Mouse (Mus musculus): Measurements from ENCODE around the gene Ccdc124. TPM values are rescaled to one million over a fixed set of nuclear protein-coding genes. Genes with fewer than 3 reads are reported as not detected.

Gene Ccdc124
- polyA plus RNA-seq, 1 experiment from 2014 or later, result 165 TPM

DNA sequence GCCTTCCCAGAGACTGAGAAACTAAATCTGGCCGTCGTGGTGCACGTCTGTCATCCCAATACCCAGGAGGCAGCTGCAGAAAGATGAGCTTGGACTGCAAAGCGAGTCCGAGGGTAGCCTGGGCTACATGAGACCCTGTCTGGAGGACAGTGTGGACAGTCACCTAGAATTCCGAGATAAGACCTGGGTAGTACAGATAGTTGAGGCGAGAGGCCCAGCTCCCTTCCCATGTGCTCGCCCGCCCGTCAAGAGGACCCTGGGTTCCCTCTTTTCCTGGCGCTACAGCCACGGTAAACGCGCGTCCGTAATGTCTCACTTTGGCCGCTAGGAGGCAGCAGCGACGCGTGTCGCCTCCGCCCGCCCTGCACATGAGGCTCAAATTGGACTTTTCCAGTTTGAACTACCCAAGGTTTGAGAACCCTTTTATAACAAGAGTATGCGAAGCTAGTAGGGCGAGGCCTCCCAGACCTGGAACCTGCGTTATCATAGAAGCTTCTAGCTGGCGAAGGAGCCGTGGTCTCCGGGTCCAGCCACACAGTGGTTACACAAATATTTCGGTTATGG, 52.3 kb downstream of the Ccdc124 start:
- ATAC-seq (replicated peaks; ENCODE audit: low FRiP score) (peak; percentile 42; the same call in 1 of the 2 replicates), DNase-seq (ENCODE audit: low spot score) (peak; percentile 84)
- H3K9ac ChIP-seq (ENCODE audit: low read length), result no peak overlapping the region
- no peak overlapping the region for H3K4me2 ChIP-seq (ENCODE audit: low read depth, low read length, severe bottlenecking)
- 16% methylated on average over 30 of the region's 30 CpGs for WGBS
- no peak overlapping the region for H3K4me3 ChIP-seq (ENCODE audit: low read depth, low read length)
- peaks cover 11% of the 10 kb centered on the region for H3K27me3 ChIP-seq (ENCODE audit: control insufficient read depth, insufficient read depth, low read length)
- no peaks in the 10 kb centered on the region for H3K36me3 ChIP-seq (ENCODE audit: control insufficient read depth, insufficient read depth, low read length)
- H3K27ac ChIP-seq (ENCODE audit: low read depth, low read length), result no peak overlapping the region
- H3K9me3 ChIP-seq (ENCODE audit: control insufficient read depth, low read length), result no peaks in the 10 kb centered on the region
- 0 out of 2 replicates have a peak, but pooled peaks cover 7% of the 10 kb centered on the region for H3K4me1 ChIP-seq (replicated peaks; ENCODE audit: control insufficient read depth, insufficient read depth, low read length)

DNA sequence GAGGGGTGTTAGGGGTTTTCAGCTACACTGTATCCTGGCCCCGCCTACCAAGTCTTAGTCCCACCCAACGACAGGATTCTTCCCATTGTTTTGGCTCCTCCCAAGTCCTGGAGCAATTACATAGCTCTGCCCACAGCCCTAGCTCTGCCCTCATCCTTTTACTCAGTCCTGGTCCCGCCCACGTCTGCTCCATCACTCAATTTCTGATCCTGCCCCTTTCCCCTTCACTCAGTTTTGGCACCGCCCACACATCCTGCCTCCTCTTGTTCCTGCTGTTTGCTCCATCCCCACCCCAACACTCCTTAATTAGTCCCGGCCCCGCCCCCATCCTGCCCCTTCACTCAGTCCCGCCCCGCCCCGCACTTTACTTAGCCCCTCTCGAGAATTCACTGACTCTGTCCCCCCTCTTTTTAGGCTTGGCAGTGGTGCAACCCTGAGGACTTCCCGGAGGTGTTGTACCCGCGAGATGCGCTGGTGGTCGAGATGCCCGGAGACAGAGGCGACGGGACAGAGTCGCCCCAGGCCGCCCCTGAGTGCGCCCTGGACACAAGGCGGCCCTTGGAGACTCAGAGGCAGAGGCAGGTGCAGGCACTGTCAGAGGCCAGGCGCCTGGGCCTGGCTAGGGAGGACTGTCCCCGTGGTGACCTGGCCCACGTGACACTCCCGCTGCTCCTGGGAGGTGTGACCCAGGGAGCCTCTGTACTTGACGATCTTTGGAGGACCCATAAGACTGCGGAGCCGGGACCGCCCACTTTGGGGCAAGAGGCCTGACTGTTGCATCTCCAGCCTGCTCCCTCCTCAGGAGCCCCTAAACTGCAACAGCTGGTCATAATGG, 53.4 kb downstream of the Ccdc124 start:
- DNase-seq (ENCODE audit: low spot score) (peak; percentile 86), ATAC-seq (replicated peaks; ENCODE audit: low FRiP score) (peak; percentile 79)
- H3K4me2 ChIP-seq (ENCODE audit: low read depth, low read length, severe bottlenecking), result peak overlapping the region; percentile 33; the same call in 1 of the 2 replicates
- H3K9me3 ChIP-seq (ENCODE audit: control insufficient read depth, low read length), result no peaks in the 10 kb centered on the region
- 0 out of 2 replicates have a peak, but pooled peaks cover 7% of the 10 kb centered on the region for H3K4me1 ChIP-seq (replicated peaks; ENCODE audit: control insufficient read depth, insufficient read depth, low read length)
- H3K27ac ChIP-seq (ENCODE audit: low read depth, low read length), result no peak overlapping the region
- H3K4me3 ChIP-seq (ENCODE audit: low read depth, low read length), result peak overlapping the region; percentile 6; the same call in 1 of the 2 replicates
- H3K27me3 ChIP-seq (ENCODE audit: control insufficient read depth, insufficient read depth, low read length), result peaks cover 14% of the 10 kb centered on the region
- H3K36me3 ChIP-seq (ENCODE audit: control insufficient read depth, insufficient read depth, low read length), result no peaks in the 10 kb centered on the region
- H3K9ac ChIP-seq (ENCODE audit: low read length), result no peak overlapping the region
- 2% methylated on average over 31 of the region's 31 CpGs for WGBS

Small RNA genes lying within 50 kb of the gene (microRNA-seq; reads per million reads assigned to microRNA genes)
- gene Mir7067 (ENCODE audit: insufficient number of aligned reads), result not detected

Other genes starting within 250 kb of the Ccdc124 start
- gene Gdf15, start 241.5 kb downstream of the Ccdc124 start, polyA plus RNA-seq (2014; fragmentation: Nextera tagmentation; extraction: Ambion mirVana), result not detected in 2 replicates
- gene Pgpep1, start 213.5 kb downstream of the Ccdc124 start, polyA plus RNA-seq (2014; fragmentation: Nextera tagmentation; extraction: Ambion mirVana), result 70.9 and 73.8 TPM in 2 replicates
- 318 and 346 TPM in 2 replicates for gene Lsm4, start 200.7 kb downstream of the Ccdc124 start, polyA plus RNA-seq (2014; fragmentation: Nextera tagmentation; extraction: Ambion mirVana)
- gene Jund, start 175.0 kb downstream of the Ccdc124 start, polyA plus RNA-seq (2014; fragmentation: Nextera tagmentation; extraction: Ambion mirVana), result 128 and 157 TPM in 2 replicates
- gene Iqcn, start 170.5 kb downstream of the Ccdc124 start, polyA plus RNA-seq (2014; fragmentation: Nextera tagmentation; extraction: Ambion mirVana), result not detected in 2 replicates
- gene Gm3336, start 155.4 kb downstream of the Ccdc124 start, polyA plus RNA-seq (2014; fragmentation: Nextera tagmentation; extraction: Ambion mirVana), result not detected in 2 replicates
- gene Pde4c, start 150.2 kb downstream of the Ccdc124 start, polyA plus RNA-seq (2014; fragmentation: Nextera tagmentation; extraction: Ambion mirVana), result 0.13 and 0.37 TPM in 2 replicates
- 42.7 and 49.7 TPM in 2 replicates for gene Rab3a, start 119.3 kb downstream of the Ccdc124 start, polyA plus RNA-seq (2014; fragmentation: Nextera tagmentation; extraction: Ambion mirVana)
- 31.0 and 34.1 TPM in 2 replicates for gene Mpv17l2, start 113.0 kb downstream of the Ccdc124 start, polyA plus RNA-seq (2014; fragmentation: Nextera tagmentation; extraction: Ambion mirVana)
- 58.9 and 61.6 TPM in 2 replicates for gene Pik3r2, start 97.2 kb downstream of the Ccdc124 start, polyA plus RNA-seq (2014; fragmentation: Nextera tagmentation; extraction: Ambion mirVana)
- 15.9 and 17.4 TPM in 2 replicates for gene Mast3, start 68.9 kb downstream of the Ccdc124 start, polyA plus RNA-seq (2014; fragmentation: Nextera tagmentation; extraction: Ambion mirVana)
- not detected in 2 replicates for gene Il12rb1, start 65.5 kb downstream of the Ccdc124 start, polyA plus RNA-seq (2014; fragmentation: Nextera tagmentation; extraction: Ambion mirVana)
- 6.3 and 7.2 TPM in 2 replicates for gene Arrdc2, start 34.2 kb downstream of the Ccdc124 start, polyA plus RNA-seq (2014; fragmentation: Nextera tagmentation; extraction: Ambion mirVana)
- 9.0 and 13.4 TPM in 2 replicates for gene Kcnn1, start 10.7 kb downstream of the Ccdc124 start, polyA plus RNA-seq (2014; fragmentation: Nextera tagmentation; extraction: Ambion mirVana)
- gene Slc5a5, start 18.8 kb upstream of the Ccdc124 start, polyA plus RNA-seq (2014; fragmentation: Nextera tagmentation; extraction: Ambion mirVana), result 0.43 and 0.44 TPM in 2 replicates
- gene Rpl18a, start 23.5 kb upstream of the Ccdc124 start, polyA plus RNA-seq (2014; fragmentation: Nextera tagmentation; extraction: Ambion mirVana), result 2,879 and 3,145 TPM in 2 replicates
- 57.3 and 59.9 TPM in 2 replicates for gene Map1s, start 32.0 kb upstream of the Ccdc124 start, polyA plus RNA-seq (2014; fragmentation: Nextera tagmentation; extraction: Ambion mirVana)